Mouse (Mus musculus): ENCODE data around the gene Lrrk1. TPM values are rescaled to one million over a fixed set of nuclear protein-coding genes. Genes with fewer than 3 reads are reported as not detected.

Lrrk1 gene
- total RNA-seq, 1 experiment from 2014 or later: 16.6 TPM

- ATAC-seq (replicated peaks; ENCODE audit: low read depth, poor library complexity, severe bottlenecking): 0 out of 2 replicates have a peak, but pooled peaks have one; percentile 4
These were observed 2.3 kb downstream of the Lrrk1 start for GRCm38 (mm10) chr7:66385826-66386225.

GRCm38 (mm10) chr7:66384891-66385290 is 3.3 kb downstream of the Lrrk1 start:
- no peak for ATAC-seq (replicated peaks; ENCODE audit: low read depth, poor library complexity, severe bottlenecking)

- peak; percentile 62 for ATAC-seq (replicated peaks; ENCODE audit: low read depth, poor library complexity, severe bottlenecking)
These were observed 3.9 kb downstream of the Lrrk1 start for GRCm38 (mm10) chr7:66384213-66384612.

- ATAC-seq (replicated peaks; ENCODE audit: low read depth, poor library complexity, severe bottlenecking): peak; percentile 48; the same call in 1 of the 2 replicates
These were observed 11.6 kb downstream of the Lrrk1 start for GRCm38 (mm10) chr7:66376560-66376959.

- ATAC-seq (replicated peaks; ENCODE audit: low read depth, poor library complexity, severe bottlenecking): no peak
These were observed 12.4 kb downstream of the Lrrk1 start for GRCm38 (mm10) chr7:66375736-66376135.

GRCm38 (mm10) chr7:66373391-66373790 is 14.8 kb downstream of the Lrrk1 start:
- ATAC-seq (replicated peaks; ENCODE audit: low read depth, poor library complexity, severe bottlenecking): no peak

GRCm38 (mm10) chr7:66370970-66371369 is 17.2 kb downstream of the Lrrk1 start:
- no peak for ATAC-seq (replicated peaks; ENCODE audit: low read depth, poor library complexity, severe bottlenecking)

- ATAC-seq (replicated peaks; ENCODE audit: low read depth, poor library complexity, severe bottlenecking): no peak
These were observed 18.2 kb downstream of the Lrrk1 start for GRCm38 (mm10) chr7:66369934-66370445.

GRCm38 (mm10) chr7:66369071-66369933 is 18.8 kb downstream of the Lrrk1 start:
- no peak for ATAC-seq (replicated peaks; ENCODE audit: low read depth, poor library complexity, severe bottlenecking)

- ATAC-seq (replicated peaks; ENCODE audit: low read depth, poor library complexity, severe bottlenecking): no peak
These were observed 22.2 kb downstream of the Lrrk1 start, which contains the start of gene Gm10974 for GRCm38 (mm10) chr7:66365904-66366303. Gene Gm10974, plus strand, starts transcription at chr7:66365905.

GRCm38 (mm10) chr7:66365411-66365810 is 22.7 kb downstream of the Lrrk1 start:
- no peak for ATAC-seq (replicated peaks; ENCODE audit: low read depth, poor library complexity, severe bottlenecking)

GRCm38 (mm10) chr7:66364491-66364890 is 23.7 kb downstream of the Lrrk1 start:
- no peak for ATAC-seq (replicated peaks; ENCODE audit: low read depth, poor library complexity, severe bottlenecking)

- no peak for ATAC-seq (replicated peaks; ENCODE audit: low read depth, poor library complexity, severe bottlenecking)
These were observed 29.1 kb downstream of the Lrrk1 start for GRCm38 (mm10) chr7:66359044-66359443.

GRCm38 (mm10) chr7:66358461-66358860 is 29.7 kb downstream of the Lrrk1 start:
- no peak for ATAC-seq (replicated peaks; ENCODE audit: low read depth, poor library complexity, severe bottlenecking)

- ATAC-seq (replicated peaks; ENCODE audit: low read depth, poor library complexity, severe bottlenecking): peak; percentile 69
These were observed 32.2 kb downstream of the Lrrk1 start for GRCm38 (mm10) chr7:66355791-66356522.

GRCm38 (mm10) chr7:66354911-66355310 is 33.2 kb downstream of the Lrrk1 start:
- no peak for ATAC-seq (replicated peaks; ENCODE audit: low read depth, poor library complexity, severe bottlenecking)

- ATAC-seq (replicated peaks; ENCODE audit: low read depth, poor library complexity, severe bottlenecking): no peak
These were observed 37.1 kb downstream of the Lrrk1 start for GRCm38 (mm10) chr7:66351074-66351473.

- no peak for ATAC-seq (replicated peaks; ENCODE audit: low read depth, poor library complexity, severe bottlenecking)
These were observed 38.5 kb downstream of the Lrrk1 start for GRCm38 (mm10) chr7:66349670-66350069.

GRCm38 (mm10) chr7:66348588-66348987 is 39.6 kb downstream of the Lrrk1 start:
- no peak for ATAC-seq (replicated peaks; ENCODE audit: low read depth, poor library complexity, severe bottlenecking)

- ATAC-seq (replicated peaks; ENCODE audit: low read depth, poor library complexity, severe bottlenecking): no peak
These were observed 41.0 kb downstream of the Lrrk1 start for GRCm38 (mm10) chr7:66346959-66347663.
